Mouse (Mus musculus): ENCODE results near the gene Slc6a18. TPM values are rescaled to one million over a fixed set of nuclear protein-coding genes. Genes with fewer than 3 reads are reported as not detected.

Slc6a18 gene
- total and polyA plus RNA-seq, 3 experiments: not detected

- Histone ChIP-seq H3K27ac (no peak overlapping the region), H3K27me3 (ENCODE audit: control insufficient read depth, insufficient read depth, low read length) (peaks cover 3% of the 10 kb centered on the region; the same call in 1 of the 2 replicates), H3K36me3 (ENCODE audit: control insufficient read depth, insufficient read depth, low read length) (no peaks in the 10 kb centered on the region), H3K4me3 (no peak overlapping the region), H3K9ac (ENCODE audit: low read depth, low read length) (no peak overlapping the region), H3K4me1 (ENCODE audit: control insufficient read depth, insufficient read depth, low read length) (no peaks in the 10 kb centered on the region), H3K79me2 (replicated peaks; ENCODE audit: control insufficient read depth, insufficient read depth, low read length) (no peaks in the 10 kb centered on the region)
- TF ChIP-seq EP300 (IDR thresholded peaks at IDR 0.05; ENCODE audit: insufficient read depth, low read depth, low read length) (no peak), POLR2A (IDR thresholded peaks at IDR 0.05; ENCODE audit: insufficient read depth, low read depth, low read length) (no peak), CTCF (IDR thresholded peaks at IDR 0.05) (no peak)
- intact Hi-C loops (cut with DNase I): no loop called here
- WGBS: 38% methylated on average over 2 of the region's 2 CpGs
- DNase-seq: no peak
Measured at GRCm38 (mm10) chr13:73658953-73659352, 18.9 kb downstream of the Slc6a18 start.

DNA sequence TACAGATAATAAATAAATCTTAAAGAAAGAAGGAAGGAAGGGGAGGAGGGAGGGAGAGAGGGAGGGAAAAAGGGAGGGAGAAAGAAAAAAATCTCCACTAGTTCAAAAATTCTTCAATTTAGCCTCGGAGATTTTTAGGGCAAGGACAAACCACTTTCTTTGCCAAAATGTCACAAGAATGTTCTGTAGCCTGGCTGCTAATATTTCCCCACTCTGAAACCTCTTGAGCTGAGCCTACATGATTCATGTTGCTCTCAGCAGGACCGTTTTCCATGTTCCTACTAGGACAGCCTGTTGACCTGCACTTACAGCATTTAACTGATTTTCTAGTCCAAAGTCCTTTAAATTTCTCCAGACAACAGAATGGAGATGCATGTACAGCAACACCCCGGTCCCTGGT is 22.8 kb downstream of the Slc6a18 start:
- no peak for DNase-seq
- Histone ChIP-seq H3K4me1 (ENCODE audit: control insufficient read depth, insufficient read depth, low read length) (no peaks in the 10 kb centered on the region), H3K36me3 (ENCODE audit: control insufficient read depth, insufficient read depth, low read length) (no peaks in the 10 kb centered on the region), H3K4me3 (no peak overlapping the region), H3K9ac (ENCODE audit: low read depth, low read length) (no peak overlapping the region), H3K79me2 (replicated peaks; ENCODE audit: control insufficient read depth, insufficient read depth, low read length) (no peaks in the 10 kb centered on the region), H3K27ac (no peak overlapping the region), H3K27me3 (ENCODE audit: control insufficient read depth, insufficient read depth, low read length) (peaks cover 3% of the 10 kb centered on the region; the same call in 1 of the 2 replicates)
- intact Hi-C loops (cut with DNase I): no loop called here
- 71% methylated on average over 3 of the region's 3 CpGs for WGBS
- TF ChIP-seq POLR2A (IDR thresholded peaks at IDR 0.05; ENCODE audit: insufficient read depth, low read depth, low read length) (no peak), CTCF (IDR thresholded peaks at IDR 0.05) (no peak), EP300 (IDR thresholded peaks at IDR 0.05; ENCODE audit: insufficient read depth, low read depth, low read length) (no peak)

DNA sequence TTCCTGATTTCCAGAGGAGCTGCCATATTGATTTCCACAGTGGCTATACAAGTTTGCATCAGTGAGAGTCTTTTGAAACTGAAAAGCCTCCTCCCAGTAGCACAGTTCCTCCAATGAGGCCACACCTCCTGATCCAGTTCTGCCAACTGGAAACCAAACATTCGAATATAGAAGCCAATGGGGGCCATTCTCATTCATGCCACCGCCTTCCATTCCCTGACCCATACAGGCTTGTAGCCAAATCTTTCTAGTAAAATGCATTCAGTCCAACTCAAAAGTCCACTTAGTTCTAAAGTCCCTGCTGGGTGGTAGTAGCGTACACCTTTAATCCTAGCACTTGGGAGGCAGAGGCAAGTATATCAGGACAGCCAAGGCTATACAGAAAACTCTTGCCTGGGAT is 24.6 kb downstream of the Slc6a18 start:
- Histone ChIP-seq H3K9ac (ENCODE audit: low read depth, low read length) (no peak overlapping the region), H3K4me3 (no peak overlapping the region), H3K36me3 (ENCODE audit: control insufficient read depth, insufficient read depth, low read length) (no peaks in the 10 kb centered on the region), H3K27ac (no peak overlapping the region), H3K27me3 (ENCODE audit: control insufficient read depth, insufficient read depth, low read length) (peaks cover 3% of the 10 kb centered on the region; the same call in 1 of the 2 replicates), H3K4me1 (ENCODE audit: control insufficient read depth, insufficient read depth, low read length) (no peaks in the 10 kb centered on the region), H3K79me2 (replicated peaks; ENCODE audit: control insufficient read depth, insufficient read depth, low read length) (no peaks in the 10 kb centered on the region)
- 76% methylated on average over 3 of the region's 3 CpGs for WGBS
- TF ChIP-seq CTCF (IDR thresholded peaks at IDR 0.05): no peak
- no peak for TF ChIP-seq EP300 (IDR thresholded peaks at IDR 0.05; ENCODE audit: insufficient read depth, low read depth, low read length)
- no peak for TF ChIP-seq POLR2A (IDR thresholded peaks at IDR 0.05; ENCODE audit: insufficient read depth, low read depth, low read length)
- intact Hi-C loops (cut with DNase I): no loop called here
- no peak for DNase-seq

GRCm38 (mm10) chr13:73646397-73647087 is 31.3 kb downstream of the Slc6a18 start:
- Histone ChIP-seq H3K4me3 (no peak overlapping the region), H3K4me1 (ENCODE audit: control insufficient read depth, insufficient read depth, low read length) (no peaks in the 10 kb centered on the region), H3K9ac (ENCODE audit: low read depth, low read length) (no peak overlapping the region), H3K27ac (no peak overlapping the region), H3K27me3 (ENCODE audit: control insufficient read depth, insufficient read depth, low read length) (no peaks in the 10 kb centered on the region), H3K36me3 (ENCODE audit: control insufficient read depth, insufficient read depth, low read length) (no peaks in the 10 kb centered on the region), H3K79me2 (replicated peaks; ENCODE audit: control insufficient read depth, insufficient read depth, low read length) (no peaks in the 10 kb centered on the region)
- DNase-seq: peak; percentile 35 to 36
- 36% methylated on average over 6 of the region's 6 CpGs for WGBS
- intact Hi-C loops (cut with DNase I): loop anchor here (2.0 to 5.0 kb wide), 2 partner anchors 44 to 261 kb away; no protein-coding TSS in a partner anchor
- TF ChIP-seq EP300 (IDR thresholded peaks at IDR 0.05; ENCODE audit: insufficient read depth, low read depth, low read length): no peak
- TF ChIP-seq CTCF (IDR thresholded peaks at IDR 0.05): peak; percentile 75
- TF ChIP-seq POLR2A (IDR thresholded peaks at IDR 0.05; ENCODE audit: insufficient read depth, low read depth, low read length): no peak

- no peak overlapping the region for H3K27ac ChIP-seq
- WGBS: 77% methylated on average over 4 of the region's 4 CpGs
- intact Hi-C loops (cut with DNase I): no loop called here
- DNase-seq: no peak
- no peaks in the 10 kb centered on the region for H3K4me1 ChIP-seq (ENCODE audit: control insufficient read depth, insufficient read depth, low read length)
- H3K27me3 ChIP-seq (ENCODE audit: control insufficient read depth, insufficient read depth, low read length): no peaks in the 10 kb centered on the region
- H3K79me2 ChIP-seq (replicated peaks; ENCODE audit: control insufficient read depth, insufficient read depth, low read length): no peaks in the 10 kb centered on the region
- no peaks in the 10 kb centered on the region for H3K36me3 ChIP-seq (ENCODE audit: control insufficient read depth, insufficient read depth, low read length)
- no peak overlapping the region for H3K4me3 ChIP-seq
- no peak for TF ChIP-seq POLR2A (IDR thresholded peaks at IDR 0.05; ENCODE audit: insufficient read depth, low read depth, low read length)
- no peak for TF ChIP-seq EP300 (IDR thresholded peaks at IDR 0.05; ENCODE audit: insufficient read depth, low read depth, low read length)
- TF ChIP-seq CTCF (IDR thresholded peaks at IDR 0.05): no peak
- H3K9ac ChIP-seq (ENCODE audit: low read depth, low read length): no peak overlapping the region
Measured at GRCm38 (mm10) chr13:73641296-73641695, 36.5 kb downstream of the Slc6a18 start.

- Histone ChIP-seq H3K4me1 (ENCODE audit: control insufficient read depth, insufficient read depth, low read length) (no peaks in the 10 kb centered on the region), H3K27me3 (ENCODE audit: control insufficient read depth, insufficient read depth, low read length) (no peaks in the 10 kb centered on the region), H3K9ac (ENCODE audit: low read depth, low read length) (no peak overlapping the region), H3K36me3 (ENCODE audit: control insufficient read depth, insufficient read depth, low read length) (no peaks in the 10 kb centered on the region), H3K27ac (no peak overlapping the region), H3K79me2 (replicated peaks; ENCODE audit: control insufficient read depth, insufficient read depth, low read length) (no peaks in the 10 kb centered on the region), H3K4me3 (no peak overlapping the region)
- no peak for TF ChIP-seq CTCF (IDR thresholded peaks at IDR 0.05)
- TF ChIP-seq POLR2A (IDR thresholded peaks at IDR 0.05; ENCODE audit: insufficient read depth, low read depth, low read length): no peak
- no peak for TF ChIP-seq EP300 (IDR thresholded peaks at IDR 0.05; ENCODE audit: insufficient read depth, low read depth, low read length)
- intact Hi-C loops (cut with DNase I): no loop called here
- no peak for DNase-seq
- WGBS: 81% methylated on average over 5 of the region's 6 CpGs
Measured at GRCm38 (mm10) chr13:73637826-73638225, 40.0 kb downstream of the Slc6a18 start.

Data from heart, adult 2 months (tissue).